Mouse (Mus musculus) lung, postnatal 0 days (tissue): ENCODE data around the gene Tpcn1. TPM values are rescaled to one million over a fixed set of nuclear protein-coding genes. Genes with fewer than 3 reads are reported as not detected.
A peak's percentile ranks its signal among the peaks of the same experiment; 100 is the strongest.

Source experiments
- ATAC-seq: fragments of 200-750 bp; cut with Nextera tagmentation; 2 replicates; pipeline ENCODE4 v1.8.0; 2017; ENCODE audit warnings: moderate library complexity
- DNase-seq: peaks from one replicate; pipeline ENCODE4 v3.0.0-alpha.2; 2016; ENCODE audit warnings: low spot score
- H3K27ac ChIP-seq: fragments of 300-500 bp; sonication (generic); 2 replicates; pipeline ENCODE4 v1.5.1; 2014; ENCODE audit warnings: antibody characterized with exemption, mild to moderate bottlenecking, low read length, mixed read lengths
- H3K27me3 ChIP-seq: fragments of 300-500 bp; sonication (generic); replicated peaks from 2 replicates; pipeline ENCODE4 v1.6.1; 2014; ENCODE audit warnings: low read length, mixed read lengths; ENCODE audit not compliant: insufficient read depth
- H3K36me3 ChIP-seq: fragments of 300-500 bp; sonication (generic); 2 replicates; pipeline ENCODE4 v1.6.1; 2014; ENCODE audit warnings: low read length, mixed read lengths; ENCODE audit not compliant: insufficient read depth
- H3K4me1 ChIP-seq: fragments of 300-500 bp; sonication (generic); 2 replicates; pipeline ENCODE4 v1.6.1; 2014; ENCODE audit warnings: antibody characterized with exemption, low read depth, low read length, mixed read lengths; ENCODE audit not compliant: insufficient read depth
- H3K4me2 ChIP-seq: fragments of 300-500 bp; sonication (generic); replicated peaks from 2 replicates; pipeline ENCODE4 v1.6.1; 2014; ENCODE audit warnings: low read depth, mild to moderate bottlenecking, low read length, moderate library complexity, mixed read lengths
- H3K4me3 ChIP-seq: fragments of 300-500 bp; sonication (generic); 2 replicates; pipeline ENCODE4 v1.5.1; 2014; ENCODE audit warnings: low read depth, low read length
- H3K9ac ChIP-seq: fragments of 300-500 bp; sonication (generic); replicated peaks from 2 replicates; pipeline ENCODE4 v1.6.1; 2014; ENCODE audit warnings: low read depth, mild to moderate bottlenecking
- H3K9me3 ChIP-seq: fragments of 300-500 bp; sonication (generic); 2 replicates; pipeline ENCODE4 v1.6.1; 2016; ENCODE audit warnings: low read length, mixed read lengths
- CTCF ChIP-seq: IDR thresholded peaks from 2 replicates; pipeline ENCODE4 v1.5.1; 2016; ENCODE audit warnings: antibody characterized with exemption, mild to moderate bottlenecking
- EP300 ChIP-seq: IDR thresholded peaks from 2 replicates; pipeline ENCODE4 v1.6.1; 2016; ENCODE audit warnings: antibody characterized with exemption, mild to moderate bottlenecking, control low read depth
- WGBS: fragments of 180-500 bp; shearing (Covaris S2); extraction: QIAGEN DNeasy Blood & Tissue Kit; methylation state at CpG from one replicate; pipeline ENCODE4 v1.1.7; 2014; 5-methylcytosine and 5-hydroxymethylcytosine counted together
- polyA plus RNA-seq: library from polyadenylated mRNA; unstranded; fragments of >200 nt; fragmentation: Nextera tagmentation; extraction: Ambion mirVana; gene quantifications from 2 replicates; pipeline ENCODE4 v1.2.1, GENCODE M21; 2015

Gene Tpcn1
- polyA plus RNA-seq, 1 experiment from 2014 or later = 17.5 TPM

- no peaks in the 10 kb centered on the region for H3K9me3 ChIP-seq
- H3K27me3 ChIP-seq = no peaks in the 10 kb centered on the region
- H3K4me3 ChIP-seq = peak overlapping the region; percentile 69; the same call in 1 of the 2 replicates
- peak overlapping the region; percentile 22; the same call in 1 of the 2 replicates for H3K27ac ChIP-seq
- TF ChIP-seq EP300 (no peak), CTCF (no peak)
- no peak for ATAC-seq
- peak; percentile 41 for DNase-seq
- peak overlapping the region; percentile 97 for H3K4me2 ChIP-seq
- H3K9ac ChIP-seq = no peak overlapping the region
- no peaks in the 10 kb centered on the region; the same call in 1 of the 2 replicates for H3K36me3 ChIP-seq
- 11% methylated on average over 17 of the region's 17 CpGs for WGBS
- peaks cover 11% of the 10 kb centered on the region; the same call in 1 of the 2 replicates for H3K4me1 ChIP-seq
Measured at GRCm38 (mm10) chr5:120586741-120587615, 1.5 kb downstream of the Tpcn1 start.

- Histone ChIP-seq H3K4me1 (peaks cover 11% of the 10 kb centered on the region; the same call in 1 of the 2 replicates), H3K27ac (no peak overlapping the region), H3K9me3 (no peaks in the 10 kb centered on the region), H3K4me2 (no peak overlapping the region), H3K36me3 (no peaks in the 10 kb centered on the region; the same call in 1 of the 2 replicates), H3K4me3 (no peak overlapping the region), H3K27me3 (no peaks in the 10 kb centered on the region), H3K9ac (no peak overlapping the region)
- ATAC-seq (no peak), DNase-seq (no peak)
- TF ChIP-seq CTCF (no peak), EP300 (no peak)
- 53% methylated on average over 15 of the region's 15 CpGs for WGBS
Measured at GRCm38 (mm10) chr5:120584968-120585367, 3.5 kb downstream of the Tpcn1 start.

- WGBS = 91% methylated on average over 4 of the region's 4 CpGs
- Histone ChIP-seq H3K9ac (no peak overlapping the region), H3K4me2 (no peak overlapping the region), H3K9me3 (no peaks in the 10 kb centered on the region), H3K36me3 (no peaks in the 10 kb centered on the region; the same call in 1 of the 2 replicates), H3K27ac (no peak overlapping the region), H3K4me1 (peaks cover 19% of the 10 kb centered on the region), H3K4me3 (no peak overlapping the region), H3K27me3 (no peaks in the 10 kb centered on the region)
- TF ChIP-seq CTCF = no peak
- no peak for TF ChIP-seq EP300
- ATAC-seq (no peak), DNase-seq (no peak)
Measured at GRCm38 (mm10) chr5:120583511-120583910, 5.0 kb downstream of the Tpcn1 start.

GRCm38 (mm10) chr5:120582002-120582401 is 6.5 kb downstream of the Tpcn1 start:
- Histone ChIP-seq H3K27me3 (no peaks in the 10 kb centered on the region), H3K9me3 (no peaks in the 10 kb centered on the region), H3K36me3 (no peaks in the 10 kb centered on the region; the same call in 1 of the 2 replicates), H3K4me2 (no peak overlapping the region), H3K4me3 (no peak overlapping the region), H3K4me1 (peaks cover 9% of the 10 kb centered on the region), H3K9ac (no peak overlapping the region), H3K27ac (no peak overlapping the region)
- ATAC-seq (no peak), DNase-seq (no peak)
- TF ChIP-seq EP300 (no peak), CTCF (no peak)
- 65% methylated on average over 9 of the region's 9 CpGs for WGBS

- no peak for ATAC-seq
- Histone ChIP-seq H3K27me3 (no peaks in the 10 kb centered on the region), H3K36me3 (no peaks in the 10 kb centered on the region; the same call in 1 of the 2 replicates), H3K4me2 (no peak overlapping the region), H3K27ac (no peak overlapping the region), H3K4me1 (peaks cover 8% of the 10 kb centered on the region), H3K9ac (no peak overlapping the region), H3K4me3 (no peak overlapping the region), H3K9me3 (no peaks in the 10 kb centered on the region)
- WGBS = 93% methylated on average over 26 of the region's 26 CpGs
- DNase-seq = no peak
- TF ChIP-seq EP300 = no peak
- TF ChIP-seq CTCF = no peak
Measured at GRCm38 (mm10) chr5:120579898-120580626, 8.4 kb downstream of the Tpcn1 start.
